Mouse (Mus musculus) embryonic fibroblast, embryonic 13.5 days (primary cell): ENCODE data around the gene Ccdc149. TPM values are rescaled to one million over a fixed set of nuclear protein-coding genes. Genes with fewer than 3 reads are reported as not detected.
A peak's percentile ranks its signal among the peaks of the same experiment; 100 is the strongest.

Experiments used
- H3K27ac ChIP-seq: 2 replicates; pipeline ENCODE4 v1.5.1; 2012; ENCODE audit warnings: low read length, control low read depth, inconsistent platforms; ENCODE audit not compliant: insufficient read depth
- H3K4me1 ChIP-seq: 2 replicates; pipeline ENCODE4 v1.6.1; 2011; ENCODE audit warnings: low read length; ENCODE audit not compliant: control insufficient read depth, insufficient read depth
- H3K4me3 ChIP-seq: 2 replicates; pipeline ENCODE4 v1.5.1; 2011; ENCODE audit warnings: mild to moderate bottlenecking, control low read depth, low read length; ENCODE audit not compliant: insufficient read depth
- CTCF ChIP-seq: IDR thresholded peaks from 2 replicates; pipeline ENCODE4 v1.5.1; 2011; ENCODE audit warnings: mild to moderate bottlenecking, control low read depth, low read length, moderate library complexity, borderline replicate concordance; ENCODE audit not compliant: insufficient read depth
- POLR2A ChIP-seq: IDR thresholded peaks from 2 replicates; pipeline ENCODE4 v1.6.1; 2011; ENCODE audit warnings: low read depth, mild to moderate bottlenecking, control low read depth, low read length, moderate library complexity
- polyA plus RNA-seq: library from polyadenylated mRNA; stranded (reverse); fragments of >200 nt; gene quantifications from 2 replicates; pipeline ENCODE4 v1.2.4, GENCODE M21; 2011; ENCODE audit warnings: low read depth; ENCODE audit not compliant: missing spikeins, insufficient read length

The Ccdc149 gene
- polyA plus RNA-seq, 1 experiment: 3.7 TPM

DNA sequence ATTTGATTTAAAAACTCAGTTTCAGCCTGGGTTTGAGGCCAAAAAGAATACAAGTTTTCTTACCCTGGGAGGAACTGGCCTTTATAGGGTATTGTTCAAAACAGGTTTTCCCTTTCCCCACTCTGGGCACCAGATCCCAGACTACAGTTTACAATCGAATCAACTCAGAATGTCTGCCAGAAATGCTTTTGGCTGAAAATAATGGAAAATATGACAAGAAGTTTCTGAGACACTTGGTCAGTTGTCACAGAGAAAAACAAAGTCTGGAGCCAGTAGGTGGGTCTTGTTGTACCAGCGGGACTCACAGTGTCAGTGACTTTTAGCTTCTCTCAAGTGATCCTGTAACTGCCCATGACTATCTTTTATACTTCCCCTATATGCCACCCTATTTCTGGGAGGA lies 120.9 kb downstream of the Ccdc149 start:
- no peak overlapping the region for H3K4me3 ChIP-seq
- peaks cover 24% of the 10 kb centered on the region for H3K4me1 ChIP-seq
- TF ChIP-seq POLR2A: no peak
- TF ChIP-seq CTCF: no peak
- peak overlapping the region; percentile 96 for H3K27ac ChIP-seq

DNA sequence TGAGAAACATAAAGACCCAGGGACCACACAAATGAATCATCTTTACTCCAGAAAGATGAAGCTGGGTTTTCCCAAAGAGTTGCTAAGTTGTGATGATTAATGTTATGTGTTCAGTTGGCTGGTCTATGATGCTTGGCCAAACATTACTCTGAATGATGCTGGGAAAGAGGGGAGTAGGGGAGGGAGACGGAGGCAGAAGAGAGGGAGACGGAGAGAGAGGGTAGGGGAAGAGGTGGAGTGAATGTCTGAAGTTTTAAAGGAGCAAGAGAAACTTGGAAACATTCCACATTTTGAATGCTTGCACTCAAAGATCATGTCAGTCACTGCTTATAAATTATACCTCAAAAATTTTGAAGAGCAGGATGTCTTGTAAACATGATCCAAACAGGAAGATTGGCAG lies 124.4 kb downstream of the Ccdc149 start:
- Histone ChIP-seq H3K4me1 (peaks cover 20% of the 10 kb centered on the region), H3K27ac (peak overlapping the region; percentile 77), H3K4me3 (no peak overlapping the region)
- TF ChIP-seq POLR2A: no peak
- TF ChIP-seq CTCF: no peak

DNA sequence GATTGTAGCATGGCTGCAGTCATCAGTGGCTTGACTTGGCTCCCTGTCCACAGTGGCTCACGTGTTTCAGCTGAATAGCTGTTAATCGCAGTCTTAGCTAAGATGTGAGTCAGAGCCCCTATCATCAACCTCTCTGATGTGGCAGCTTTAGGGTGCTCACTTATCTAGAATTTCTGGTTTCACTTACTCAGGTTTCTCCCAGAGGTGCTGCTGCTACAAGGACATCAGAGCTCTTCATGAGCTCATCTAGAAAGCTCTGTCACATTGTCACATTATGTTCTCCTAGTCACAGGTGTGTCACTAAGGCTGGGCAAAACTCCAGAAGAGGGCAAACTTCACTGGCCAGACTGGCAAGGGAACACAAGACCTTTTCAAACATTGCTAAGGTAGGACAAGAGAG lies 132.2 kb downstream of the Ccdc149 start:
- H3K4me1 ChIP-seq: peaks cover 3% of the 10 kb centered on the region; the same call in 1 of the 2 replicates
- no peak for TF ChIP-seq CTCF
- TF ChIP-seq POLR2A: no peak
- no peak overlapping the region for H3K4me3 ChIP-seq
- no peak overlapping the region for H3K27ac ChIP-seq

DNA sequence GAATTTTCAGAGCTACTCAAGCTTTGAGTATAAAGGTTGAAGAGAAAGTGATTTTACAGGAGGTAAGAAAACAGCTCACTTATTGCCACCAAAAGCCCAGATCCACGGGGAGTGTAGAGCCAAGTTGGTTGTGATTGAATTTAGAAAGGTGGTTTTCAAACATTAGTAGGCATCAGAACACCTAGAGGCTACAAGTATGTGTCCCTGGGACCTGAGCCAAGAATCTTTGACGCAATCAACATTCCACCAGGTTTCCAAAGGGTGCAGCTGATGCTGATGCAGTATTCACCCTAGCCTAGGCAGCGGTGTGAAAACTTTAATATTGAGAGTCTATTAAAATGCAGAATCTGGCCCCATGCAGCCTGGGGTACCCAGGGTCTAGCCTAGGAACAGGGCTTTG lies 135.7 kb downstream of the Ccdc149 start:
- no peak overlapping the region for H3K4me3 ChIP-seq
- H3K4me1 ChIP-seq: peaks cover 3% of the 10 kb centered on the region; the same call in 1 of the 2 replicates
- no peak overlapping the region for H3K27ac ChIP-seq
- TF ChIP-seq POLR2A: no peak
- no peak for TF ChIP-seq CTCF

DNA sequence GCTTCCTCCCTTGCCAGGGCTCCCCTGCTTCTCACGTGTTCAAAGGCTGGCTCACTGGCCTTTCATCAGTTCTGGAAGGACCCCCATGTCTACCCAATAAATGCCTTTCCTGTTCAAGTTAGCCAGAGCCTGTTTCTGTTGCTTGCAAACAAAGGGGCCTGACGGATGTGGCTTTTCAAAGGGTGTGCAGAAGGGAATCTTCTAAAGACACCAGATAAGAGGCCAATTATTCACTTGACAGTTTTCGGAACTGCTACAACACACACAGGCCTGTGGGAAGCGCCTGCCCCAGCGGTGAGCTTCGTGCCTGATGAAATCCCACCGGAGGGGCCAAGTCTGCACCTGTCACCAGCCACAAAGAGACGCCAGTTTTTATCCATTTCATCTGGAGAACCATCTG lies 139.2 kb downstream of the Ccdc149 start:
- Histone ChIP-seq H3K4me1 (0 out of 2 replicates have a peak, but pooled peaks cover 3% of the 10 kb centered on the region), H3K4me3 (no peak overlapping the region), H3K27ac (no peak overlapping the region)
- TF ChIP-seq POLR2A: no peak
- TF ChIP-seq CTCF: no peak

Other genes with a start within 250 kb of the Ccdc149 start
- gene Sod3, start 107.7 kb downstream of the Ccdc149 start, polyA plus RNA-seq: 48.8 and 49.2 TPM in 2 replicates
- gene Lgi2, start 94.9 kb upstream of the Ccdc149 start, polyA plus RNA-seq: 1.4 and 7.4 TPM in 2 replicates
- 7.7 and 10.2 TPM in 2 replicates for gene Sepsecs, start 198.2 kb upstream of the Ccdc149 start, polyA plus RNA-seq